Mouse (Mus musculus): ENCODE measurements around the gene A830005F24Rik. TPM values are rescaled to one million over a fixed set of nuclear protein-coding genes. Genes with fewer than 3 reads are reported as not detected.
"Not testable (repeated sequence)": the region's sequence is repeated elsewhere in the genome, so short reads cannot be mapped to it uniquely, and the experiment has no call there.

The A830005F24Rik gene
- polyA plus RNA-seq, 1 experiment from 2014 or later: 0.30 TPM

DNA sequence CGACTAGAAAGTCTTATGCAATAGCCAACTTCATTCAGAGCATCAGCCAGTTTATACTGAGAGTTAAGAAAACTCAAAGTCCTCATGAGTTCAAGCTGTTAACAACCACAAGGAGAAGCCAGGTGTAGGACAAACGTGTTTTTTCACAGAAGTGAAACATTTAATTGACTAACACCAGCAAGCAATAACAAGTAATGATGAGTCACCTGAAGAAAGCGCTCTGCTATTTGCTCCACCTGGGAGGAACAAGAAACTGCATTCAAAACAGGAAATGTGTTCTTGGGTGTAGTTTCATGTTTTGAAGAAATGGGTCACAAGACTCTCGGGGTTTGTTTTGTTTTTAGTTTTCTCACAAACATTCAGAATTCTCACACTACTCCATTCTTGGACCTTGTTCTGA lies 2.5 kb downstream of the A830005F24Rik start:
- Histone ChIP-seq H3K9me3 (replicated peaks) (no peaks in the 10 kb centered on the region), H3K27me3 (0 out of 2 replicates have a peak, but pooled peaks cover 3% of the 10 kb centered on the region), H3K36me3 (replicated peaks) (no peaks in the 10 kb centered on the region), H3K4me3 (replicated peaks) (no peak overlapping the region), H3K27ac (replicated peaks) (no peak overlapping the region), H3K4me1 (replicated peaks) (peaks cover 11% of the 10 kb centered on the region), H3K4me2 (no peak overlapping the region), H3K9ac (no peak overlapping the region)
- no peak for ATAC-seq (ENCODE audit: insufficient read depth)
- WGBS (ENCODE audit: insufficient replicate concordance): 75% methylated on average over 4 of the region's 4 CpGs

DNA sequence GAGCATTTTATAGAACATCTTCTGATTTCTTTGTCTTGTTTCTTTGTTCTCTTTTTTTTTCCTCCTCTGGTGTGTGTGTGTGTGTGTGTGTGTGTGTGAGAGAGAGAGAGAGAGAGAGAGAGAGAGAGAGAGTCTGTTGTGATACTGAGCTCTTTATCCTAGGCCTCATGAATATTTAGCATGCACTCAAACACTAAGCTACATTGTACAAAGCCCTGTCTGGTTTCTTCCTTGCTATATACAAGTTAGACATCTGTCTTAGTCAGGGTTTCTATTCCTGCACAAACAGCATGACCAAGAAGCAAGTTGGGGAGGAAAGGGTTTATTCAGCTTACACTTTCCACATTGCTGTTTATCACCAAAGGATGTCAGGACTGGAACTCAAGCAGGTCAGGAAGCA lies 5.8 kb downstream of the A830005F24Rik start:
- not testable (repeated sequence) for H3K4me3 ChIP-seq (replicated peaks); H3K27ac ChIP-seq (replicated peaks); H3K36me3 ChIP-seq (replicated peaks); H3K9ac ChIP-seq; H3K27me3 ChIP-seq; H3K4me1 ChIP-seq (replicated peaks); H3K9me3 ChIP-seq (replicated peaks); ATAC-seq (ENCODE audit: insufficient read depth); H3K4me2 ChIP-seq

DNA sequence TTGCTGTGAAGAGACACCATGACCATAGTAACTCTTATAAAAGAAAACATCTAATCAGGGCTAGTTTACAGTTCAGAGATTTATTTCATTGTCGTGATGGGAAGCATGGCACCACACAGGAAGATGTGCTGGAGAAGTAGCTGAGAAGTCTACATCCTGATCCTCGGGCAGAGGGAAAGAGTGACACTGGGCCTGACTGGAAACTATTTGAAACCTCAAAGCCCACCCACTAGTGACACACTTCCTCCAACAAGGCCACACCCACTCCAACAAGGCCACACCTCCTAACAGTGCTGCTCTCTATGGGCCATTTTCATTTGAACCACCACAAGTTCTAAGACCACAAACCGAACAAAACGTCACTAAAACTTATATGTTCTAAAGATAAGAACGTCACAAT lies 12.4 kb downstream of the A830005F24Rik start:
- Histone ChIP-seq H3K9ac (no peak overlapping the region), H3K9me3 (replicated peaks) (no peaks in the 10 kb centered on the region), H3K4me2 (no peak overlapping the region), H3K4me3 (replicated peaks) (no peak overlapping the region), H3K4me1 (replicated peaks) (no peaks in the 10 kb centered on the region), H3K27ac (replicated peaks) (no peak overlapping the region), H3K36me3 (replicated peaks) (no peaks in the 10 kb centered on the region), H3K27me3 (0 out of 2 replicates have a peak, but pooled peaks cover under 1% of the 10 kb centered on the region)
- no peak for ATAC-seq (ENCODE audit: insufficient read depth)
- 35% methylated on average over 5 of the region's 5 CpGs for WGBS (ENCODE audit: insufficient replicate concordance)

DNA sequence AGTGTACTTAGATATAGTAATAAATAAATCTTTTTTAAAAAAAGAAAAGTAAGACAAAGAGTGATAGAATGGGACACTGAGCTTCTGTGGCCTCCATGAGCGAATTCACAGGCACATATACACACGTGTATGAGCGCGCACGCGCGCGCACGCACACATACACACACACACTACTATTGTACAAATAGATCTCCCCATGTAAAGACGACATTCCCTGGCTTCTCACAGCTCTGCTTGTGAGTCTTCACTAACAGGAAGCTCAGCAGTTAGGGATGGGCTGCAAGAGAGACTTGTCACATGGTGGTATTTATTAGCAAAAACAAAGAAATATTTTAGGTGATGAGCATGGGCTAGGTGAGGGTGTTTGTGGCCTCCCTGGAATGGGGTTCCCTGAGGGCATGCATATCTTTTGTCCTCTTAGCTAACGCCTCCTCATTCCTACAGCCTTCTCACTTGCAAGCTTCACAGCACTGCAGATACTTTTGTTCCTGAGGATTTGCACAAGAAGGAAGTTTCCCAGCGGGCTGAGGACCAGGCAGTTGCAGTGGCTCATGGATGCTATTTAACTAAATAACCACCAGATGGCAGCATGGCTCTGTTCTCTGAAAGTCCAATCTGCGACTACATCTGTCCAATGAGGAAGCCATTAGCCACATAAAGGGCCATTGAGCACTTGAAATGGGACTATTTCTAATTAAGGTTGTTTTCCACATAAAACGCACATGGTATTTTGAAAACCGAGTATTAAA lies 14.9 kb downstream of the A830005F24Rik start:
- H3K4me3 ChIP-seq (replicated peaks): no peak overlapping the region
- H3K27ac ChIP-seq (replicated peaks): no peak overlapping the region
- no peaks in the 10 kb centered on the region for H3K9me3 ChIP-seq (replicated peaks)
- no peak overlapping the region for H3K9ac ChIP-seq
- H3K4me2 ChIP-seq: no peak overlapping the region
- H3K36me3 ChIP-seq (replicated peaks): 0 out of 2 replicates have a peak, but pooled peaks cover 2% of the 10 kb centered on the region
- no peaks in the 10 kb centered on the region for H3K4me1 ChIP-seq (replicated peaks)
- WGBS (ENCODE audit: insufficient replicate concordance): 46% methylated on average over 15 of the region's 15 CpGs
- H3K27me3 ChIP-seq: no peaks in the 10 kb centered on the region
- ATAC-seq (ENCODE audit: insufficient read depth): no peak

DNA sequence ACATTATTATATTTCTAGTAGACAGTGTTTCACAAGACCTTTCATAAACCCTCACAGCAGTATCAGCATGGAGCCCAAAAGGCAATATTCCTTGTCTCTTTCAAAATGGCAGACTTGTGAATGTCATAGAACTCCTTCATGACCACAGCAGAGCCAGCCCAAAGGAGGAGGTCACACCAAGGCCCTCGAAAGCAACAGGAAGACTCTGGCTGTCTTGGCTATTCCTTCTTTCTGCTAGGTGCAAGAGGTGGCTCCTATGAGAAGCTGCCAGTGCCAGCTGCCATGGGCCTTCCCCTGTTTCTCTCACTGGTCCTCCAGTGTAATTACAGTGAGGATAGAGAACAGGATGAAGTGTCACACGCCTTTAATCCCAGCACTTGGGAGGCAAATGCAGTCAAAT lies 15.7 kb downstream of the A830005F24Rik start:
- Histone ChIP-seq H3K27ac (replicated peaks) (no peak overlapping the region), H3K27me3 (no peaks in the 10 kb centered on the region), H3K9ac (no peak overlapping the region), H3K4me2 (no peak overlapping the region), H3K4me1 (replicated peaks) (no peaks in the 10 kb centered on the region), H3K9me3 (replicated peaks) (no peaks in the 10 kb centered on the region), H3K4me3 (replicated peaks) (no peak overlapping the region), H3K36me3 (replicated peaks) (0 out of 2 replicates have a peak, but pooled peaks cover 6% of the 10 kb centered on the region)
- ATAC-seq (ENCODE audit: insufficient read depth): no peak
- WGBS (ENCODE audit: insufficient replicate concordance): 29% methylated on average over 2 of the region's 2 CpGs

DNA sequence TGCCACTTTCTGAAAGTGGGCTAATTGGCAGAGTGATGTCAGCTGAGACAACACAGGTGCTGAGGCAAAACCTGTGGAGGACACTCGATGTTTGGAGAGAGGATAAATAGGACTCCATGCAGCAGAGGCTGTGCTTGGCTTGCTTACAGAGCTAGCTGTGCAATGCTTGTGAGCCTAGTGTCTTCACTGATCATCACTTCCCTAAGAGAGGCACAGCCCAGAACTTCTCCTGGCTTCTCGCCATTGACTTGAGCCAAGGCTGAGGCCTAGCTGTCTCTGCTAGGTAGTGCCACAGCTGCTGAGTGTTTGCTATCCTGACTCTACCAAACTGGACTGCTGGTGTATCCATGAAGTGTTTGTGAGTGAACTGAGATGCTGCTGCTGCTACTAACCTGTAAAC lies 17.3 kb downstream of the A830005F24Rik start:
- Histone ChIP-seq H3K4me2 (no peak overlapping the region), H3K36me3 (replicated peaks) (peaks cover 15% of the 10 kb centered on the region), H3K9ac (no peak overlapping the region), H3K4me3 (replicated peaks) (no peak overlapping the region), H3K4me1 (replicated peaks) (0 out of 2 replicates have a peak, but pooled peaks cover 2% of the 10 kb centered on the region), H3K27me3 (no peaks in the 10 kb centered on the region), H3K9me3 (replicated peaks) (no peaks in the 10 kb centered on the region), H3K27ac (replicated peaks) (no peak overlapping the region)
- 52% methylated on average over 2 of the region's 2 CpGs for WGBS (ENCODE audit: insufficient replicate concordance)
- no peak for ATAC-seq (ENCODE audit: insufficient read depth)

DNA sequence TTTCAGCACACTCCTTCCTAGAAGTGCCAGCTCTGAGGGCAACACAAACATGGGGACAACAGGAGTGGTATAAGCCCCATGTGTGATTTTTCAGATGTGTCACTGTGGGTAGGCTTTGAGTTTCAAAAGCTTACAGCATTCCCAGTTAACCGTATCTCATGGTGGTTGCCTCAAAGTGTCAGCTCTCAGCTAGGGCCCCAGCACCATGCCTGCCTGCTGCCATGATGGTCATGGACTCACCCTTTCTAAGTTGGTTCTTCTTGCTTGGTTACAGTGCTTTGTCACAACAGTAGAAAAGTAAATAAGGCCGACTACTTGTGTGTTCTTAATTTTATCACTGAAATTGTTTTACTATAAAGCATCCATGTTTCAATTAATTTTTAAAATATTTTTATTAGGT lies 18.1 kb downstream of the A830005F24Rik start:
- 60% methylated on average over 2 of the region's 2 CpGs for WGBS (ENCODE audit: insufficient replicate concordance)
- ATAC-seq (ENCODE audit: insufficient read depth): no peak
- no peak overlapping the region for H3K27ac ChIP-seq (replicated peaks)
- no peak overlapping the region for H3K4me3 ChIP-seq (replicated peaks)
- H3K36me3 ChIP-seq (replicated peaks): peaks cover 20% of the 10 kb centered on the region
- H3K4me2 ChIP-seq: no peak overlapping the region
- 0 out of 2 replicates have a peak, but pooled peaks cover 2% of the 10 kb centered on the region for H3K4me1 ChIP-seq (replicated peaks)
- H3K9me3 ChIP-seq (replicated peaks): no peaks in the 10 kb centered on the region
- no peak overlapping the region for H3K9ac ChIP-seq
- H3K27me3 ChIP-seq: no peaks in the 10 kb centered on the region

DNA sequence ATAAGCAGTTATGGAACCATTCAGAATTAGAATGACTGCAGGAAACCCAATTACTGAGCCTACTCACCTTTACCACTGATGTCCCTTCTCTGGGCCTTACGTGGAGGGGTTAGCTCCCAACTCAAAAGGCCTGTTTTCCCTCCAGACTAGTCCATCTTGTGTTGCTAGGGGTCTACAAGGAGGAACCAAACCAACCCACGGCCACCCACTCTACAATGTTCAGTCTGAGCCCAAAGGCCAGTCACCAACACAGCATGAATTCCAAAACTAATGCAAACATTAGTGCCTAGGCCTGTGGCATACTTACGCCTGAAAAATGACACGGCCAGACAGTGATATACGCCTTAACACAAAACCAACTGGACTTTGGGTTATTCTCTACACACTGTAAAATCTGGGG lies 20.1 kb downstream of the A830005F24Rik start:
- no peak overlapping the region for H3K9ac ChIP-seq
- no peak overlapping the region for H3K4me3 ChIP-seq (replicated peaks)
- 73% methylated on average over 5 of the region's 5 CpGs for WGBS (ENCODE audit: insufficient replicate concordance)
- H3K4me2 ChIP-seq: no peak overlapping the region
- H3K4me1 ChIP-seq (replicated peaks): 0 out of 2 replicates have a peak, but pooled peaks cover 2% of the 10 kb centered on the region
- H3K27ac ChIP-seq (replicated peaks): no peak overlapping the region
- H3K9me3 ChIP-seq (replicated peaks): no peaks in the 10 kb centered on the region
- ATAC-seq (ENCODE audit: insufficient read depth): no peak
- peaks cover 34% of the 10 kb centered on the region for H3K36me3 ChIP-seq (replicated peaks)
- H3K27me3 ChIP-seq: no peaks in the 10 kb centered on the region

DNA sequence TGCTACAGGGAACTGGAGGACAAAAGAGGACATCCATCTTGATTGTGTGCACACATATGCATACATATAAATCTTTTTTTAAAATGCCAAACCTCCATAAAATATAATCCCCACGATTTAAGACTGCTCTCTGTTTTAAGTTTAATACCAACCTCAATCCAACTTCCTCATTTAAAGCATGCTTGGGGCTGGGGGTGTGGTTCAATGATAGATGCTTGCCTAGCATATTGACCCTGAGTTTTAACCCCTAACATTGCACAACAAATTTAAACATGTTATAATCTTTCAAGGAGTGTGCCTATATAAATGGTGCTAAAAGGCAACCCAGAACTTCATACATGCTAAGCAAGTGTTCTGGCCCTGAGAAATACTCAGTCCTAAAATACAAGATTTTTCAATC lies 27.1 kb downstream of the A830005F24Rik start:
- peaks cover 31% of the 10 kb centered on the region for H3K4me1 ChIP-seq (replicated peaks)
- H3K36me3 ChIP-seq (replicated peaks): peaks cover 23% of the 10 kb centered on the region
- no peak overlapping the region; the same call in 1 of the 2 replicates for H3K4me2 ChIP-seq
- no peak overlapping the region for H3K4me3 ChIP-seq (replicated peaks)
- 13% methylated on average over 1 of the region's 1 CpGs for WGBS (ENCODE audit: insufficient replicate concordance)
- no peaks in the 10 kb centered on the region for H3K27me3 ChIP-seq
- H3K27ac ChIP-seq (replicated peaks): no peak overlapping the region; the same call in 1 of the 2 replicates
- no peaks in the 10 kb centered on the region for H3K9me3 ChIP-seq (replicated peaks)
- no peak for ATAC-seq (ENCODE audit: insufficient read depth)
- H3K9ac ChIP-seq: no peak overlapping the region

DNA sequence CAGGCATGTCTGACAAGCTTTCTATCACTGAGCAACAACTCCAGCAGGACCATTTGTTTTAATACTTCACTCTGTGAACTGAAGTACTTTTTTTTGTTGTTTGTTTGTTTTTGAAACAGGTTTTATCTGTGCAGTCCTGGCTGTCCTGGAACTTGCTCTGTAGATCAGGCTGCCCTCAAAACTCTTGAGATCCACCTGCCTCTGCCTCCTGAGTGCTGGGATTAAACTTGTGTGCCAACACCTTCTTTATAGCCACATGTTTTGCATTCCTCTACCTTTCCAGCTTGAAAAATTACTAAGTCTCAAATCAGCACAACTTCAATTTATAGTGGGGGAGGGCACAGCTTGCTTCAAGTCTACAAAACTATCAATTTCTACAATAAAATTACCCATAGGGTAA lies 31.0 kb downstream of the A830005F24Rik start:
- peak overlapping the region; percentile 24; the same call in 1 of the 2 replicates for H3K27ac ChIP-seq (replicated peaks)
- peak overlapping the region; percentile 46 for H3K9ac ChIP-seq
- H3K9me3 ChIP-seq (replicated peaks): no peaks in the 10 kb centered on the region
- no peak for ATAC-seq (ENCODE audit: insufficient read depth)
- peak overlapping the region; percentile 99 for H3K4me3 ChIP-seq (replicated peaks)
- H3K4me2 ChIP-seq: peak overlapping the region; percentile 77
- H3K36me3 ChIP-seq (replicated peaks): 0 out of 2 replicates have a peak, but pooled peaks cover 3% of the 10 kb centered on the region
- H3K27me3 ChIP-seq: no peaks in the 10 kb centered on the region
- peaks cover 38% of the 10 kb centered on the region for H3K4me1 ChIP-seq (replicated peaks)

DNA sequence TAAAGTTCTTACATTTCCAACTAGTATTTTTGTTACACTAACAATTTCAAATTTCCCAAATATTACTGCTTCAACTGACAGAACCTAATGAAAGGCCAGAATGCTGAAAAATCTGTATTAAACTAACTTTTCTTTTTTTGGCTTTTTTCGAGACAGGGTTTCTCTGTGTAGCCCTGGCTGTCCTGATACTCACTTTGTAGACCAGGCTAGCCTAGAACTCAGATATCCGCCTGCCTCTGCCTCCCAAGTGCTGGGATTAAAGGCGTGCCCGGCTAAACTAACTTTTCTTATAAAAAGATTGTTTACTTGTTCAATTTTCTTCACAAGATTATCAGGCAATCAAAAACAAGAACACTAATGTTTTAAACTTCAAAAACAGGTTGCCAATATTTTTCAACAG lies 31.5 kb downstream of the A830005F24Rik start:
- no peak for ATAC-seq (ENCODE audit: insufficient read depth)
- Histone ChIP-seq H3K9ac (peak overlapping the region; percentile 99), H3K4me1 (replicated peaks) (peaks cover 38% of the 10 kb centered on the region), H3K27ac (replicated peaks) (peak overlapping the region; percentile 99), H3K36me3 (replicated peaks) (0 out of 2 replicates have a peak, but pooled peaks cover 3% of the 10 kb centered on the region), H3K9me3 (replicated peaks) (no peaks in the 10 kb centered on the region), H3K4me2 (peak overlapping the region; percentile 77), H3K27me3 (no peaks in the 10 kb centered on the region), H3K4me3 (replicated peaks) (peak overlapping the region; percentile 99)
- 16% methylated on average over 4 of the region's 4 CpGs for WGBS (ENCODE audit: insufficient replicate concordance)

All from liver, embryonic 15.5 days (tissue).